Mouse (Mus musculus) gastrocnemius, postnatal 10 days (tissue): ENCODE measurements at regions not wholly inside any gene's neighbourhood (a gene's known extent, or its start where the extent isn't known, plus 50 kb on each side); places are given as distances from the start of the nearest gene placed in this dataset.

Experiments
- DNase-seq: peaks from one replicate; pipeline ENCODE4 v3.0.0; 2021; ENCODE audit warnings: mixed read lengths

DNA sequence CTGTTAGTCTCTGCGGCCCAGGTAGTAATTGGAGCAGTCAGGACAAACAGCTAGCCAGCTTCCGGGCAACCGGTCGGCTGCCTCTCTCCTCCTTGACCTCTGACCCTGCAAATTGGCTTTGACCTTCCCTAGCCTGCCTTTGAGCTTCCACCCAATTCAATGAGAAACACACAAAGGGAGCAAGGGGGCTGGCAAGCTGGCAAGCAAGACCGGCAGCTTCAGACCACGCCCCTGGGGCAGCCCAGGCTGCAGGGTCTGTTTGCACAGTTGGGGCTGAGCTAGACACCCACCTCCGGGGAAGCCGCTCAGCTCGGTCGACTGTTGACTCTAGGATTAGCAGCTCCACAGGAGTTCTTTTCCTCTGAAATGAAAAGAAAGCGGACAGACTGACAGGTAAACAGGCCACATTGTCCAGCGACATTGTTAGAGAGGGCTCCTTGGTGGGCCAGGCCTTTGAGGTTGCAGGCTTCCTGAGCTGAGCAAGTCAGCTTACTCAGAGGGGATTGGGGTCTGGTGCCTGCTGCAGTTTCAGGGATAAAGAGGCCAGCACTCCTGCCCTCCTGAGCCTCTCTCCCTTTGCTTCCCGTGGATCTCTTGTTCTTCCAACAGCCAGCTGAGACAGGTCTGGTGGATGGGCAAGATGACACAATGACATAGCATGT lies 116.6 kb downstream of the Inhbb start:
- no peak for DNase-seq

DNA sequence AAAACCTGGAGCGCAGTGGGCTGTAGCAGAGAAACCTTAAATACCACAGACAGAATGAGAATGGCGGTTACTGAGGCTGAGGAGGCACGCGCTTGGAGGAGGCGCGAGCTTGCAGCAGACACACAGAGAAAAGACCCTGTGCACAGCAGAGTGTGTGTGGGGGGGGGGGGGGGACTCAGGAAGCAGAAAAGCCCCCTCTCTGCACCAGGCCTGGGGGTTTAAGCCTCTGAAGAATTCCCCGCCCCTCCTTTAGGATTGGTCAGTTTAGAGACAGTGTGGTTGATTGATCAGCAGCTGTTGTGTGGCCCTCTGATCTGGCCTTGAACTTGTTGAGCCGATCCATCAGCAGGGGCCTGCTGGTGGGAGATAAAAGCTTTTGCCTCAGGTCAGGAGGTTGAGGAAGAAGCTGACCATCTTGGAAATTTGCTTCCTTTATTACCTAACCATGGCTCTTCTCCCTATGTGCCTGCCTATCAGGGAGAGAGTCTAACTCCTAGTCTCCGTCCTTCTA lies 117.5 kb downstream of the Inhbb start:
- no peak for DNase-seq

DNA sequence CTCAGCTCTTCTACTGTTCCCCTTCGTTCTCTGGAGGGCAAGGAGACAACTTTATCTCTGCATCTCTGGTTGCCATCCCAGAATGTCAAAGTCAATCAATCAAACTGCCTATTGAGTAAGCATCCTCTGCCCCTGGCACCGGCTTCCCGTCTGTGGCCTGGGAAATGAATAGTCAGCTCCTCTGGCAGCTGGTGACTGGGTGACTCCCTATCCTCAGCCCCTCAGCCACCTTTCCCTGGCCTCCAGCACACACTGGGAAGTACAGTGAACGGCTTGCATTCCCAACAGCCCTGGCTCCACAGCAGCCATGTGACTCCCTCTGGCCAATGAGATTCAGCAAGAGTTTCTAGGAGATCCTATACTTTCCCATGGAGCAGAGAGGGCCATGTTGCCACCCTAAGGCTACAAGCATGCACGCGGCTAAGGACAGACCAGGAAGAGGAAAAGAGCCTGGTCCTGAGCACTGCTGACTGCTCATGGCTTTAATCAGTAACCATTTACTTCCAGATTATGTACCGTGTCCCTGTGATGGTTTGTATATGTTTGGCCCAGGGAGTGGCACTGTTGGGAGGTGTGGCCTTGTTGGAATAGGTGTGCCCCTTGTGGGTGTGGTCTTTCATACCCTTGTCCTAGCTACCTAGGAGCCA lies 119.6 kb downstream of the Inhbb start:
- no peak for DNase-seq

DNA sequence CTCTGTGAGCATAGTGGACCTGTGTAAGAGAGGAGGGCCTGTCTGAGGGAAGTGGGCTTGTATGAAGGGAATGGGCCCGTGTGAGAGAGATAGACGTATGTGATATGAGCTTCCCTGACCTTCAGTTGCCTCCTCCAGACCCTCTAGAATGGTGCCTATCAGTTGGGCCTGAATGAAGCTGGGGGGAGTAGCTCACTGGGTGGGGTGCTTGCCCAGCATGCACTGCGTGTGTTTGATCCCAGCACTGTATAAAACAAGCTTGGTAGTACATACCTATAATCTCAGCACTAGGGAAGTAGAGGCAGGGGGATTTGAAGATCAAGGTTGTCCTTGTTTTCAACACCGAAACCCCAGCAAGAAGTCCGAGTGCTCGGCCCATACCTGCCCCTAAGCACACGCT lies 120.1 kb downstream of the Inhbb start:
- DNase-seq: no peak

DNA sequence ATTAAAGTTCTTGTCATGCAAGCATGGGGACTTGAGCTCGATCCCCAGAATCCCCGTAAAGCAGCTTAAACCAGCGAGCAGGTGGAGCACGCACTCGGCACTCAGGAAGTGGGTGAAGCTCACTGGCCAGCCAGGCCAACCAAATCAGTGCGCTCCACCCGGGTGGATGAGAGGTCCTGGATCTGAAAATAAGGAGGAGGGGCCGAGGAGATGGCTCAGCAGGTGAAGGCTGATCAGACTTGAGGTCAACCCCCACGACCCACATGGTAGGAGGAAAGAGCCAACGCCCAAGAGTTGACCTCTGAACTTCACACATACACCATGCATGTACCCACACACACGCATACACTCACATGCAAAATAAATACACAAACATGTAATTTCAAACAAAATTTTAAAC lies 120.8 kb downstream of the Inhbb start:
- DNase-seq: no peak

DNA sequence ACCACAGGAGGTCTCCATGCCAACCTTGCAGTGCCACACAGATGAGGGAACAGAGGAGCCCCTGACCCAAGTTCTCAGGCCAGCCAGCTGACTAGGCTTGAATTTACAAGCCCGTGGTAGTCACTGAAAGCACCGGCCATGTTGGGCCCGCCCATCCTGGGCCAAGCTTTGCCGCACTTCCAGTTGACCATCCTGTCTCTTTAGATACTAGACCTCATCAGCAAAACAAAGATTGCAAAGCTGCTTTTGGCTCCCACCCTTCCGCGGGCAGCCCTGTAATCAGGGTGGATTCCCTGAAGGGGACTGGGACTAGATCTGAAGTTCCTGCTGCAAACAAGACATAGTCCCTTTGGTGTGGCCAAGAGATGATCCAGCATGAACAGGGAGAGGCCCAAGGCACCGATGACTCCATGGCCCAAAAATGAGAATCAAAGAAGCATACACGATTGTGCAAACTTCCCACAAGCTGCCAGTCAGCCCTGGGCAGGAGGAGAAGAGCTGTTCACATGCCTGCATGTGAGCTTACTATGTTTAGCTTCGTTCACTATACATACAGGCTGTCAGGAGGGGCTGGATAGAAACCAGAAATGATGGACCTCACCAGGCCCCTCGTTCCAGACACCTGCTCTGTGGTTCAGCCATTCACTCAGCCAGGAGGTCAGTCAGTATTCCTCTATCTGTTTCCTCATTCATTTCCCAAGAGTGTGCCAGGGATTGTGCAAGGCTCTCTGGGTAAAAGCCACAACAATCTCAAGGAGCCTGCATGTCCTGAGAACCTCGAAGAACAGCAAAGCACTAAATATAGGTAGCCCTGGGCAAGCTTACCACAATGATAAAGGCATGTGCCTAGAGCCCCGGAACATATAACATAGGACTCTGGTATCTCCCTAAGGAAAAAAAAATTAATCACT lies 122.0 kb downstream of the Inhbb start:
- no peak for DNase-seq

DNA sequence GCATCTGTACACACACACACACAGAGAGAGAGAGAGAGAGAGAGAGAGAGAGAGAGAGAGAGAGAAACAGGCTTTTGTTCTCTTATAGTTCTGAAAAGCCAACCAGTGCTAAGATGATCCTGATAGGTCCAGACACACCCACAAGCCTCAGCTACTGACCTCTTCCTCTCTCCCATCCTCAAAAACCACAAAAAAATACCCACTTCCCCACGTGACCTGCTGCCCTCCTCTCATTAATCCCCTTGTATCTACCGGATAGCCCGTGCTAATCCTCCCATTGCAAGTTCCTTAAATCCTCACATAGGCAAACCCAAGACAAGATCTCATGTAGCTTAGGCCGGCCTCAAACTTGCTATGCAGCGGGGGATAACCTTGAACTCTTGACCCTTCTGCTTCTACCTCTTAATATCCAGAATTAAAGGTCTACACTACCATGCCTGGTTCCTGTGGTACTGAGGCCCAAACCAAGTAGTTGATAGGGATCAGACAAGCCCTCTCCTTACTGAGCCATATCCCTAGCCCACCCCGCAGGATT lies 123.3 kb downstream of the Inhbb start:
- no peak for DNase-seq

DNA sequence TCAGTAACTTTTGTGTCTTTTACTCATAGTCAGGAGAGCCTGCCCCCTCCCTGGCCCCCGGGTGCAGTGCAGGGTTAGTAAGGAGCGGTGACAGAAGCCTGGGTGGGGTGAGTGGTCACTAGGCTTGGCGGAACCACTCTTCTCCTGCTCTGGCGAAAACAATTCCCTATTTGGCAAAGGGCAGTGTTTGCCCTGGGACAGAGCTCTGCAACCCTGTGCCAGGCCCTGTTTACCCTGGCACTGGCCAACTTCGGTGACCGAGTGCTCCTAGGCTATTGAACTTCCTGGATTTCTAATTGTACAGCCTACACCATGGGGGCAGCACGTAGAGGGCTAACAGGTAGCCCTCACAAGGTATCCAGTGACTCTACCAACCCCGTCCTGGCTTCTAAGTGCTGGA lies 126.9 kb downstream of the Inhbb start:
- no peak for DNase-seq

DNA sequence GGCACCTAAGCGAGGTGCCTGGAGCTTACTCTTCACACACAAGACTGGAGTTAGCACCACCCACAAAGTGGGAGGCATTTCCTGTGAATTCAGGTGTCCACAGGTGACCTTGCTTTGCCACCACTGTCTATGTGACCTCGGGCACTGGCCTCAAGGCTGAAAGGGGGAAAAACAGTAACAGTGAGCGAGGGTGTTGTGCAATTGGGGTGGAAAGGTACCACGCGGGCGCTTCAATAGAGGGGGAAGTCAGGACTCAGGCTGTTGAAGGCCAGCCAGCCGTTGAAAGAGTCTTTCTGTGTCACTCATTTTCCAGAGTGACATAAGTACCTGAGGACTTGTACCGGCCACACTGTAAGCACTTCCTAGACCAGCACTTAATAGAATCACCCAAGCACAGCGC lies 128.2 kb downstream of the Inhbb start:
- no peak for DNase-seq

DNA sequence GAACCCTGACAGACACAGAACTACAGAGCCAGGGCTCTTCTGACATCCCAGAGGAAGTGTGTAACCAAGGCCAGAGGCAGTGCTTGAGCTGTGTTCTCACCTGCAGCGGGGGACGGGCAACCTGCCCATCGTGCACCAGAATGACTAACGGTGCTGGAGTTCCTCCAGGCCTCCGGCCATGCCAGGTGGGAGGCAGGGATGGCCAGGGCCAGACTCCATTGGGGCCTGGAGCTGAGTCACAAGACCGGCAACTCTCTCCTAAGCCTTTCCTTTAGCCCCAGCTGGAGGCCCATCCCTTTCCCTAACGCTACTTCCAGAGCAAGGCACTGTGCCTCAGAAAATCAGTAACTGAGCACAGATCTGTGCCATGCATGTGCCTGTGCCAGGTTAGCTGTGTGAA lies 129.8 kb downstream of the Inhbb start:
- peak; percentile 35 for DNase-seq

DNA sequence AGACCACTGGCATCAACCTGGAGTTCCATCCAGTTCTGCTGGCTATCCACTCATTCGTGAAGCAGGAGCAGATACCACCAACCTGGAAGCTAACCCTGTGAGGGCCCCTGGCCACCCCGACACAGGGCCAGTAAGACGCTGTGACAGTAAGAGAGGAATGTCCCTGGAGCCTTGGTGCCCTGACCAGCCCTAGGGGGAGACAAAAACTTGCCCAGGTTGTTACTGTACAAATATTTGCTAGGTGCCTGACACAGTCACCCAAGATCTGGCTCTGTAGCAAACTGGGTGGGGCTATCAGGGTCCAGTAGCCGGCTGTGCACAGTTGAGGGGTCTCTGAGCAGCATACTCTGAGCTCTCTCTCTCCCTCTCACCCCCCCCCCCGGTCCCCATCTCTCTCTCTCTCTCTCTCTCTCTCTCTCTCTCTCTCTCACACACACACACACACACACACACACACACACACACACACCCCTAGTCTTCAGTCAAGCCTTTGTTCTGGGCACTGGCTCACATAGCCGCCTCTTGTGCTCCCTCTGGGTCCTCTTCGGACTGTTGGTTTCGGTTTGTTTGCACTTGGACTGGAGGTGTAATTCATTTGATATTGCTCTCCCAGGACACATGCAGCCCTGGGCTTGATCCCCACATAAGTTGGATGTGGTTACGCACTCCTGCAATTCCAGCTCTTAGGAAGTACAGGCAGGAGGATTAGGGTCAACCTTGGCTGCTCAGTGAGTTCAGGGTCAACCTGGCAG lies 131.7 kb downstream of the Inhbb start:
- DNase-seq: no peak

DNA sequence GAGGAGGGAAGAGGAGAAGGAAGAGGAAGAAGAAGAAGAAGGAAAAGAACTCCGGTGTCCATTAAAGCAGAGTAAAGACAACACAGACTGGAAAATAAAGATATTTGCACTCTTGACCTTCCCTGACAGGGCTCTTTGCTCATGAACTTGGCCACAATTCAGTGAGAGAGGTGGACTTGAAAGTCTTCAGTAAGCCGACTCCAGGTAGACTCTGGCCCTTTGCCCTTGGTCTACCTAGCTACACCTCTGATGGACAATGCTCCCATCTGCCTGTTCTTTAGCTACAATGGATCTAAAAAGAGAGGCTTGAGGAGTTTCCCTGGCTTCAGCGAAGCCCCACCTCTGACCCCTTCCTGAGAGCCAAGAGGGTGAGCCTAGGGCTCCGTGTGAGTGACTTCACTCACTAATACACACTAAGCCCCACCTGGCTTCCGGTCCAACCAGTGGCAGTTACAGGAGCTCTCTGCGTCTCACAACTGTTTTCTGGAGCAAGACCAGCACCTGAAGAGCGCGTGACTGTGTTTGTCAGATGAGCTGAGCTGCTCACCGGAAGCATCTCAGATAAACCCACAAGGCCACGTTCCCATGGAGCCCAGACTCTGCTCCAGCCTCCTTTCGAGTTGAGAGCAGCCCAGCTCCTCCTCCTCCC lies 132.4 kb downstream of the Inhbb start:
- DNase-seq: no peak

DNA sequence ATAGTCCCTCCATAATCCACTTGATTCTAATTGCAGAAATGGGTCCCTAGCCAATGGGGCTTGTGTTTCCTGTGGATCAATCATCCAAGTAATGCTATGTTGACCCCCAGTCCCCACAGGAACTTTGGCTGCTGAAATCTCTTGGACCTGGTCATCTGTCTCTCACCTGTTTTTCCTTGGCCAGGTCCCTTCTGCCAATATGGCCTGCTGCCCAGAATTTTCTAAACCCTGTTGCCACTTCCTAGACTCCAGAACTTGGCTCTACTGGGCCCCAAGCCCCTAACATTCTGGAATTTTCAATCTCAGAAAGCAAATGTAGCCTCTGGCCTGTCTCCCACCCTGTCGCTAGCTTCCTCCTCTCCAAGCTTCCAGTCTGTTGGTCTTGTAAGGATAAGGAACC lies 139.6 kb downstream of the Inhbb start:
- no peak for DNase-seq

DNA sequence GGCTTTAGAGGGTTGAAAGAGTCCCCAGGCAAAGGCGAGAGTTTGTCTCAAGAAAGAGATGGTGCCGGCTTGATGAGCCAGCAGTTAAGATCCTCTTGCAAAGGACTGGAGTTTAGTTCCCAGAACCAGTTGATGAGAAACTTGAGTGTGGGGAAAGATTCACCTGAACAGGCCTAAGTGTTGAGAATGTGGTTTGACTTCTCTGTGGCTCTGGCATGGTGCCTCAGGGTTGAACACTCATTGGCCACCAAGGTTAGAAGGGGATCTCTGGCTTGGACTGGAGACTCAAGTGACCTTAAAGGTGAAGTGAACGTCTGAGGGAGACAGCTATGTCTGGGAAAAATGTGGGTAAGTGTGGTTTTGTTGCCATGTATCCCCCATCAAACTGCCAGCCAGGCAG lies 142.8 kb downstream of the Inhbb start:
- no peak for DNase-seq

DNA sequence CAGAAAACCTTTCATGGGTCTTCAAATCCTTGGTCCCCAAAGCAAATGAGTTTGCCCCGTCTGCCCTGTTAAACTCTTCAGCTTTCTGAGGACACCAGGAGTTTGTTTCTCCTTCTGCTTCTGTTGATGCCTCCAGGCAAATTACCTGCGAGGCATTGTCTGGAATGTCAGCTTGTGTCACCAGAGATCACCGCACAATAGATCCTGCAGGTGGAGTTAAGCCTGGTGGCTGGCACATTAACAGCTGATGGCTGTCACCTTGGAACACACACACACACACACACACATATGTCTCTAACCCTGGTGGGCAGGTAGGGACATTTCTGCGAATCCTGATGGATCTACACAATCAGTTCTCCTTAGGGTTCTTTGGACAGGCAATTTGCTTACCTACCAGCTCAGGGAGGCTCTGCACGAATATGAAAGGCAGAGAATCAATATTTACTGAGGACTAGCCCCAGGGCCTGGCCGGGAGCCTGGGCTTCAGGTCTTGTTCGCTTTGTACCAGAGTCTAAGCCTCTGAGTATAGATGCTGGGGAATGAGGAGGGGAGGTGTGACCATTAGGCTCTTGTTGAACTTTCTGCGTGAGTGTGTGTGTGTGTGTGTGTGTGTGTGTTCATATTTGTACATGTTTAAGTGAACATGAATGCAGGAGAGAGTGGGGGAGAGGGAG lies 143.4 kb downstream of the Inhbb start:
- no peak for DNase-seq

DNA sequence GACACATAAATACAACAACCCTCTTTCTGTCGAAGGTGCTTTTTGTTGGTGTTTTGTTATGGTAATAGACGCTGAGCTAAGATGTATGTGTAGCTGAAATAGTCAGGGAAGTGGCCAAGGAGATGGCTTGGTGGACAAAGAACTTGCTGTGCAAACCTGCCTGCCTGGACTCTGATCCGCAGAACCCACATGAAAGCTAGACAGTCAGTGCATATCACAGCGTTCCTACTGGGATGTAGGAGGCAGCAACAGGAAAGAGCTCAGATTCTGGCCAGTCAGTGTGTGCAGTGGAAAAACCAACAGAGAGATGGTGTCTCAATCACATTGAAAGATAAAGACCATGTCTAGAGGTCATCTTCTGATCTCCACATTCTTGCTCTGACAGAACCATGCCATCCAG lies 144.1 kb downstream of the Inhbb start:
- no peak for DNase-seq

DNA sequence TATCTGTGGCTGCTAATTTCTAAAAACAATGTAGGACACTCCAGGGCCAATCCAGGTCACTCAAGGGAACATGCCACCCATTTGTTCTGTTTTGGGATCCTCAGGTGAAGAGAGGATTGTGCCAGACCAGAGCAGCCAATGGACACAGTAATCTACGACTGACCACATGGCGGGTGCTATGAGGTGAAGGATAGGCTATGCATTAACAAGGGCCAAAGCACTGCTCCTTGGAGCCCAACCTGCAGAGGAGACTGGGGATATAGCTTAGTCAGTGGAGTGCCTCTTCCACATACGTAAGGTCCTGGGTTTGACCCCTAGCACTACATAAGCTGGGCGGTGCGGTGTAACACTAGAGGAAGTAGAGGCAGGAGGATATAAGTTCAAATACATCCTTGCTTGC lies 156.0 kb downstream of the Inhbb start:
- DNase-seq: no peak

DNA sequence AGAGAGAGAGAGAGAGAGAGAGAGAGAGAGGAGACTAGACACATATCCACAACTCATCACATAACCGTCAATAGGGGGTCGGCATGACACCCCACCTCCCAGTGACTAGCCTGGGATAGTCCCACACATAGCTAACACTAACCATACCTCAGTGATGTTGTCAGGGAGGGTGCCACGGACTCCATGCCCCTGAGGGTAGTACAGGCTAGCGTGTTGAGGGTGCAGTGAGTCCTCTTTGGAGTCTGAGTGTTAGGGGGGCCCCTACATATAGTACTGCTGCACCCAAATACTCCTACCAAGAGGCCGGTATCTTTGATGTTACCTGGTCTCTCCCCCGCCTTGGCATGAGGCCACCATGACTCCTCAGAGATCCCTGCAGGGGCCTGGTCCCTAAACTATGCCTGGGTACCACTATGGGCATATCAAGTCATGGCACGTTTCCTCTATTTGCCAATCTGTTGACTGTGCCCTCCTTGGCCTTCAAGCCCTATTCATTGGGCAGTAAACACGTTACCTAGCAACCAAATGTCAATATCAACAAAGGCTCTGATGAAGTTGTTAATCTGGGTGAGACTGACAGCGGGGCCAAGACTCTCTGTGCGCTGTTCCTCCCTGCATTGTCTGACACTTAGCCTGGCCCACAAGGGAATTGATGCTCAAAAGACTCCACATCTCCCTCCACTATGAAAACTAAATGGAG lies 156.7 kb downstream of the Inhbb start:
- no peak for DNase-seq

DNA sequence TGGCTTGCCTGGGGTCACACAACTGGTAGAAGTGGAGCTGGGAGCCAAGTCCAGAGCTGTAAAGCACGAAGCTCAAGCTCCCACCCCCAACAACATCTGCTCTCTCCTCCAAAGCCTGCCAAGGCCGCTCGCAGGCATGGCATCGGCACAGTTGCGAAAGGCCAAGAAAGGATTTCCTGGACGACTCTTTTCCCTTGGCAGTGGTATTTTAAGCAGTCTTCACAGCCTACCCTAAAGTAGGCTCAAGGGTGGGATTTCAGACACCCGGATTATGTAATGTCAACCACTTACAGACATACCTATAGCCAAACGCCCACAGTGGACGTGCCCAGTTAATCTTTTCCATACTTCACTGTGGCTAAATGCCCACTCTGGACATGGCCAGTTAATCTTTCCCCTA lies 162.6 kb downstream of the Inhbb start:
- DNase-seq: peak; percentile 22

DNA sequence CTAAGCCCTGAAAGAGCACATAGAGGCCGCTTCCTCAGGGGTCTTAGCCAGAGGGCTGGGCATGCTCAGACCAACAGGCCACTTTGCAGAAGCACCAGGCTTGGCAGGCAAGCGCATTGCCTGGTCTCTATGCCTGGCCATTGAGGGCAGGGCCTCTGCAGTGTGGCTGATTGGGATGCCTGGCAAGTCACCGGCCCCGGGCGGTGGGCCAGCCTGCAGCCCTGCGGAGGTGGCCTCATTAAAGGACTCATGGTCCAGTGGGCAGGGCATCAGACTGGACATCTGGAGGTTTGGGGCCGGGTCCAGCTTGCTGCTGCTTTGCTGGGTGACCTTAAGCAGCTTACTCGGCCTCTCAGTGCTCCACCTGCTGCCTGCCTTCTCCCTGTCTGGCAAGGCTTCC lies 165.3 kb downstream of the Inhbb start:
- DNase-seq: peak; percentile 78
